ENCODE assay signal across 8 mouse cellular contexts in genomic region chr12:54734307-54735131, GRCm38 (mm10). TPM values are rescaled to one million over a fixed set of nuclear protein-coding genes. Genes with fewer than 3 reads are reported as not detected.
DNase-seq lines count a peak whose midpoint lies in the region; ATAC-seq lines count a peak whose summit lies in the region.
"Not testable (repeated sequence)": the region's sequence is repeated elsewhere in the genome, so short reads cannot be mapped to it uniquely, and the experiment has no call there.

No protein-coding gene starts in this region.

- not testable (repeated sequence) for H3K4me3 ChIP-seq in hindbrain, embryonic 11.5 days (ENCODE audit: low read depth, low read length); stomach, embryonic 15.5 days (replicated peaks)

- DNase-seq in CD8-positive naive resting alpha-beta T cell, adult 2 months (ENCODE audit: low read depth in 2 of 2, low spot score in 2 of 2), result peak; percentile 23 to 46
- peak; percentile 35 to 68 for DNase-seq in cerebellum, postnatal 14 days
- DNase-seq in hindbrain, embryonic 11.5 days (ENCODE audit: low spot score), result not testable (repeated sequence)
- peak; percentile 44 for DNase-seq in kidney, postnatal 10 days
- peak; percentile 48 to 58 for DNase-seq in lung, adult 18-20 months

- not testable (repeated sequence) for H3K27me3 ChIP-seq in hindbrain, embryonic 11.5 days (ENCODE audit: control insufficient read depth, insufficient read depth, low read length); stomach, embryonic 15.5 days (replicated peaks)

- not testable (repeated sequence) for H3K4me1 ChIP-seq in hindbrain, embryonic 11.5 days (replicated peaks; ENCODE audit: control insufficient read depth, insufficient read depth, low read length); stomach, embryonic 15.5 days

- not testable (repeated sequence) for H3K9me3 ChIP-seq in hindbrain, embryonic 11.5 days (ENCODE audit: control insufficient read depth, low read length); stomach, embryonic 15.5 days

- H3K9ac ChIP-seq in hindbrain, embryonic 11.5 days (ENCODE audit: low read depth, low read length); stomach, embryonic 15.5 days: not testable (repeated sequence)

- not testable (repeated sequence) for H3K4me2 ChIP-seq in hindbrain, embryonic 11.5 days (replicated peaks; ENCODE audit: low read depth, low read length); stomach, embryonic 15.5 days

- peak; percentile 67 for ATAC-seq in frontal cortex, adult (ENCODE audit: low TSS enrichment)
- peak; percentile 67 for ATAC-seq in hindbrain, embryonic 11.5 days (ENCODE audit: low FRiP score)
- peak; percentile 57 for ATAC-seq in monocyte, adult 5-6 weeks (replicated peaks; ENCODE audit: insufficient number of reproducible peaks, low FRiP score, low TSS enrichment, poor library complexity, severe bottlenecking)
- peak; percentile 67 for ATAC-seq in stomach, embryonic 15.5 days (ENCODE audit: insufficient read depth, low FRiP score, low read depth)

- H3K27ac ChIP-seq in hindbrain, embryonic 11.5 days (ENCODE audit: low read depth, low read length); stomach, embryonic 15.5 days: not testable (repeated sequence)

- not testable (repeated sequence) for H3K36me3 ChIP-seq in hindbrain, embryonic 11.5 days (ENCODE audit: control insufficient read depth, insufficient read depth, low read length); stomach, embryonic 15.5 days

- 0% methylated on average over 5 of the region's 49 CpGs for WGBS in hindbrain, embryonic 11.5 days
- WGBS in stomach, embryonic 15.5 days, result 0% methylated on average over 11 of the region's 49 CpGs

RNA-seq across cellular contexts. Expression of gene Eapp, which starts 38.8 kb away (rescaled TPM):
- polyA plus RNA-seq in hindbrain, embryonic 11.5 days (2014; fragmentation: Nextera tagmentation; extraction: Ambion mirVana), result 84.7 and 90.5 TPM in 2 replicates
- total RNA-seq in monocyte, adult 5-6 weeks (2017), result 63.1 to 85.9 TPM (median 71.5 TPM) in 3 replicates
- 56.1 and 60.4 TPM in 2 replicates for polyA plus RNA-seq in stomach, embryonic 15.5 days (2015; fragmentation: Nextera tagmentation; extraction: Ambion mirVana)
